Mouse (Mus musculus) thymus, postnatal 0 days (tissue): ENCODE measurements at regions not wholly inside any gene's neighbourhood (a gene's known extent, or its start where the extent isn't known, plus 50 kb on each side); places are given as distances from the start of the nearest gene placed in this dataset.

Source experiments
- DNase-seq: peaks from one replicate; pipeline ENCODE4 v3.0.0-alpha.2; 2015; ENCODE audit warnings: low spot score

- no peak for DNase-seq
Observed at GRCm38 (mm10) chr3:72377387-72377786, 590.3 kb downstream of the Sis start.

DNA sequence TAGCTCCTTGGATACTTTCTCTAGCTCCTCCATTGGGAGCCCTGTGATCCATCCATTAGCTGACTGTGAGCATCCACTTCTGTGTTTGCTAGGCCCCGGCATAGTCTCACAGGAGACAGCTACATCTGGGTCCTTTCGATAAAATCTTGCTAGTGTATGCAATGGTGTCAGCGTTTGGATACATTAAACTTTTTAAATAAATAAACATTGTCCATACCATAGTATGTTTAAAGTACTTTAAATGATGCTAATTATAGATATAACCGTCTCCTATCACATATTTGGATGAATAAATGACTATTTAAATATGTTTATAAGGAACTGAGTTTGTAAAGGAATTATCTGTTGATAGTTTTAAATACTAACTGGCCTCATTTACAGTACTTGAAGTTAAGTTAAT lies 607.8 kb downstream of the Sis start:
- DNase-seq = peak; percentile 5

- no peak for DNase-seq
Observed at GRCm38 (mm10) chr3:72328066-72328465, 639.6 kb downstream of the Sis start.

- no peak for DNase-seq
Observed at GRCm38 (mm10) chr3:72323877-72324276, 643.8 kb downstream of the Sis start.

DNA sequence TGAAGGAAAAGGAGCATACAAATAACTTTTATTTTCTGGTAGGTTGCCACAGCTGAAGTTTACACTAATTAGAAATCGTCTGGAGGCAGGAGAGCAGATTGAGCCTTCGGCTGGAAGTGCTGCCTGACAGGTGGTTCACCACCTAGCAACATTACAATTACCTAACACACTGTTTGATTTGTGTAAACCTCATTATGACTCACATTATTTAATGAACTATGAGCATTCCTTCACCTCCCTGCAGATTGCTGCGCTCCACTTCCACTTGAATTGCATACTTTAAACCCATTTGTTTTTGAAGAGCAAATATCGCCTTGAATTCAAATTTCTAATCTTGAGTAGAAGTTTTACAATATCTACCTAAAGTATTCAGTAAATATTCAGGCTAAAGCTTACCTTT lies 663.0 kb downstream of the Sis start:
- no peak for DNase-seq
